Mouse (Mus musculus): ENCODE data around the gene Nav2.

Gene Nav2

GRCm38 (mm10) chr7:49004402-49004801 is 95.9 kb downstream of the Nav2 start:
- DNase-seq (ENCODE audit: low spot score): no peak

GRCm38 (mm10) chr7:49006886-49007285 is 98.4 kb downstream of the Nav2 start:
- no peak for DNase-seq (ENCODE audit: low spot score)

- peak; percentile 35 for DNase-seq (ENCODE audit: low spot score)
Measured at GRCm38 (mm10) chr7:49010739-49011138, 102.2 kb downstream of the Nav2 start.

- no peak for DNase-seq (ENCODE audit: low spot score)
Measured at GRCm38 (mm10) chr7:49012027-49012426, 103.5 kb downstream of the Nav2 start.

- no peak for DNase-seq (ENCODE audit: low spot score)
Measured at GRCm38 (mm10) chr7:49014480-49014879, 106.0 kb downstream of the Nav2 start.

GRCm38 (mm10) chr7:49015297-49015696 is 106.8 kb downstream of the Nav2 start:
- DNase-seq (ENCODE audit: low spot score): no peak

GRCm38 (mm10) chr7:49016088-49016487 is 107.6 kb downstream of the Nav2 start:
- no peak for DNase-seq (ENCODE audit: low spot score)

GRCm38 (mm10) chr7:49017794-49018193 is 109.3 kb downstream of the Nav2 start:
- no peak for DNase-seq (ENCODE audit: low spot score)

GRCm38 (mm10) chr7:49018478-49018914 is 110.0 kb downstream of the Nav2 start:
- DNase-seq (ENCODE audit: low spot score): no peak

- DNase-seq (ENCODE audit: low spot score): no peak
Measured at GRCm38 (mm10) chr7:49025026-49025815, 116.7 kb downstream of the Nav2 start.

- DNase-seq (ENCODE audit: low spot score): no peak
Measured at GRCm38 (mm10) chr7:49025991-49026390, 117.5 kb downstream of the Nav2 start.

GRCm38 (mm10) chr7:49026466-49026865 is 118.0 kb downstream of the Nav2 start:
- no peak for DNase-seq (ENCODE audit: low spot score)

GRCm38 (mm10) chr7:49029282-49030012 is 120.9 kb downstream of the Nav2 start:
- no peak for DNase-seq (ENCODE audit: low spot score)

- DNase-seq (ENCODE audit: low spot score): no peak
Measured at GRCm38 (mm10) chr7:49032216-49032615, 123.7 kb downstream of the Nav2 start.

- no peak for DNase-seq (ENCODE audit: low spot score)
Measured at GRCm38 (mm10) chr7:49034253-49034652, 125.7 kb downstream of the Nav2 start.

- DNase-seq (ENCODE audit: low spot score): no peak
Measured at GRCm38 (mm10) chr7:49040163-49040562, 131.6 kb downstream of the Nav2 start.

- DNase-seq (ENCODE audit: low spot score): no peak
Measured at GRCm38 (mm10) chr7:49041334-49042070, 133.0 kb downstream of the Nav2 start.

- no peak for DNase-seq (ENCODE audit: low spot score)
Measured at GRCm38 (mm10) chr7:49045499-49046346, 137.2 kb downstream of the Nav2 start.

GRCm38 (mm10) chr7:49046347-49046989 is 138.0 kb downstream of the Nav2 start:
- DNase-seq (ENCODE audit: low spot score): peak; percentile 18

GRCm38 (mm10) chr7:49047336-49047735 is 138.8 kb downstream of the Nav2 start:
- peak; percentile 42 for DNase-seq (ENCODE audit: low spot score)

All from layer of hippocampus, adult 11-12 months (tissue).